Mouse (Mus musculus): ENCODE results near the gene Cog6. TPM values are rescaled to one million over a fixed set of nuclear protein-coding genes. Genes with fewer than 3 reads are reported as not detected.

Cog6 gene
- total RNA-seq, 1 experiment: 18.0 TPM

- in situ Hi-C loops (cut with MboI; ENCODE audit: low sequenced_read_pairs in 2 of 2, unreplicated experiment in 2 of 2): no loop called here
These were observed 33.3 kb downstream of the Cog6 start for GRCm38 (mm10) chr3:52983772-52984171.

GRCm38 (mm10) chr3:52982993-52983392 is 34.0 kb downstream of the Cog6 start:
- DNase-seq (ENCODE audit: low read depth, low spot score): no peak
- TF ChIP-seq MAFK (IDR thresholded peaks at IDR 0.05; ENCODE audit: insufficient read depth, low read depth, low read length) (no peak), ZNF384 (IDR thresholded peaks at IDR 0.05; ENCODE audit: low read depth, low read length) (no peak), HCFC1 (IDR thresholded peaks at IDR 0.05; ENCODE audit: borderline replicate concordance, insufficient read depth, low read length) (no peak), CHD2 (IDR thresholded peaks at IDR 0.05; ENCODE audit: low read depth, low read length) (no peak), ZC3H11A (IDR thresholded peaks at IDR 0.05; ENCODE audit: borderline replicate concordance, low read depth, low read length) (no peak)
- Histone ChIP-seq H3K36me3 (ENCODE audit: control insufficient read depth, insufficient read depth, low read length, poor library complexity, severe bottlenecking) (peaks cover 3% of the 10 kb centered on the region; the same call in 1 of the 2 replicates), H3K4me1 (ENCODE audit: control insufficient read depth in 2 of 2, insufficient read depth in 2 of 2, low read length in 2 of 2, poor library complexity in 1 of 2) (no peaks in the 10 kb centered on the region), H3K4me3 (ENCODE audit: insufficient read depth in 1 of 2, low read depth in 1 of 2, low read length in 2 of 2, poor library complexity in 1 of 2, severe bottlenecking in 1 of 2) (no peak overlapping the region), H3K27ac (ENCODE audit: insufficient read depth, low read depth, low read length, poor library complexity, severe bottlenecking) (no peak overlapping the region), H3K9ac (ENCODE audit: insufficient read depth, low read depth, low read length, poor library complexity, severe bottlenecking) (no peak overlapping the region), H3K9me3 (ENCODE audit: control insufficient read depth, insufficient read depth, low read depth, low read length) (no peaks in the 10 kb centered on the region)
- in situ Hi-C loops (cut with MboI; ENCODE audit: low sequenced_read_pairs in 2 of 2, unreplicated experiment in 2 of 2): no loop called here

More at GRCm38 (mm10) chr3:52983772-52984171, 33.3 kb downstream of the Cog6 start:
- no peak overlapping the region for H3K9ac ChIP-seq (ENCODE audit: insufficient read depth, low read depth, low read length, poor library complexity, severe bottlenecking)
- DNase-seq (ENCODE audit: low read depth, low spot score): no peak
- H3K4me1 ChIP-seq (ENCODE audit: control insufficient read depth in 2 of 2, insufficient read depth in 2 of 2, low read length in 2 of 2, poor library complexity in 1 of 2): no peaks in the 10 kb centered on the region
- no peak overlapping the region for H3K27ac ChIP-seq (ENCODE audit: insufficient read depth, low read depth, low read length, poor library complexity, severe bottlenecking)
- H3K9me3 ChIP-seq (ENCODE audit: control insufficient read depth, insufficient read depth, low read depth, low read length): no peaks in the 10 kb centered on the region
- no peak overlapping the region for H3K4me3 ChIP-seq (ENCODE audit: insufficient read depth in 1 of 2, low read depth in 1 of 2, low read length in 2 of 2, poor library complexity in 1 of 2, severe bottlenecking in 1 of 2)
- peaks cover 3% of the 10 kb centered on the region; the same call in 1 of the 2 replicates for H3K36me3 ChIP-seq (ENCODE audit: control insufficient read depth, insufficient read depth, low read length, poor library complexity, severe bottlenecking)
- no peak for TF ChIP-seq CHD2 (IDR thresholded peaks at IDR 0.05; ENCODE audit: low read depth, low read length)
- TF ChIP-seq MAFK (IDR thresholded peaks at IDR 0.05; ENCODE audit: insufficient read depth, low read depth, low read length): no peak
- no peak for TF ChIP-seq HCFC1 (IDR thresholded peaks at IDR 0.05; ENCODE audit: borderline replicate concordance, insufficient read depth, low read length)
- TF ChIP-seq ZC3H11A (IDR thresholded peaks at IDR 0.05; ENCODE audit: borderline replicate concordance, low read depth, low read length): no peak
- TF ChIP-seq ZNF384 (IDR thresholded peaks at IDR 0.05; ENCODE audit: low read depth, low read length): no peak

- TF ChIP-seq CHD2 (IDR thresholded peaks at IDR 0.05; ENCODE audit: low read depth, low read length): no peak
- peak; percentile 11; the same call in 1 of the 2 replicates for TF ChIP-seq ZC3H11A (IDR thresholded peaks at IDR 0.05; ENCODE audit: borderline replicate concordance, low read depth, low read length)
- Histone ChIP-seq H3K9me3 (ENCODE audit: control insufficient read depth, insufficient read depth, low read depth, low read length) (no peaks in the 10 kb centered on the region), H3K36me3 (ENCODE audit: control insufficient read depth, insufficient read depth, low read length, poor library complexity, severe bottlenecking) (no peaks in the 10 kb centered on the region), H3K4me1 (ENCODE audit: control insufficient read depth in 2 of 2, insufficient read depth in 2 of 2, low read length in 2 of 2, poor library complexity in 1 of 2) (no peaks in the 10 kb centered on the region; a peak in 1 of 4 replicates), H3K27ac (ENCODE audit: insufficient read depth, low read depth, low read length, poor library complexity, severe bottlenecking) (no peak overlapping the region), H3K9ac (ENCODE audit: insufficient read depth, low read depth, low read length, poor library complexity, severe bottlenecking) (no peak overlapping the region), H3K4me3 (ENCODE audit: insufficient read depth in 1 of 2, low read depth in 1 of 2, low read length in 2 of 2, poor library complexity in 1 of 2, severe bottlenecking in 1 of 2) (no peak overlapping the region)
- in situ Hi-C loops (cut with MboI; ENCODE audit: low sequenced_read_pairs in 2 of 2, unreplicated experiment in 2 of 2): no loop called here
- DNase-seq (ENCODE audit: low read depth, low spot score): no peak
These were observed 42.1 kb downstream of the Cog6 start for GRCm38 (mm10) chr3:52974674-52975556.

- TF ChIP-seq MAFK (IDR thresholded peaks at IDR 0.05; ENCODE audit: insufficient read depth, low read depth, low read length) (no peak), CHD2 (IDR thresholded peaks at IDR 0.05; ENCODE audit: low read depth, low read length) (no peak), ZNF384 (IDR thresholded peaks at IDR 0.05; ENCODE audit: low read depth, low read length) (no peak), ZC3H11A (IDR thresholded peaks at IDR 0.05; ENCODE audit: borderline replicate concordance, low read depth, low read length) (no peak)
- no peak overlapping the region for H3K4me3 ChIP-seq (ENCODE audit: insufficient read depth in 1 of 2, low read depth in 1 of 2, low read length in 2 of 2, poor library complexity in 1 of 2, severe bottlenecking in 1 of 2)
- no peaks in the 10 kb centered on the region; a peak in 1 of 4 replicates for H3K4me1 ChIP-seq (ENCODE audit: control insufficient read depth in 2 of 2, insufficient read depth in 2 of 2, low read length in 2 of 2, poor library complexity in 1 of 2)
- no peak overlapping the region for H3K9ac ChIP-seq (ENCODE audit: insufficient read depth, low read depth, low read length, poor library complexity, severe bottlenecking)
- no peak overlapping the region for H3K27ac ChIP-seq (ENCODE audit: insufficient read depth, low read depth, low read length, poor library complexity, severe bottlenecking)
- no peaks in the 10 kb centered on the region for H3K36me3 ChIP-seq (ENCODE audit: control insufficient read depth, insufficient read depth, low read length, poor library complexity, severe bottlenecking)
- no peak for DNase-seq (ENCODE audit: low read depth, low spot score)
- in situ Hi-C loops (cut with MboI; ENCODE audit: low sequenced_read_pairs in 2 of 2, unreplicated experiment in 2 of 2): no loop called here
- H3K9me3 ChIP-seq (ENCODE audit: control insufficient read depth, insufficient read depth, low read depth, low read length): no peaks in the 10 kb centered on the region
These were observed 44.1 kb downstream of the Cog6 start for GRCm38 (mm10) chr3:52972916-52973315.

All from ES-E14 (cell line).